Mouse (Mus musculus) MEL-GATA-1-ER (cell line): Measurements from ENCODE around the gene Kif13a.
A peak's percentile ranks its signal among the peaks of the same experiment; 100 is the strongest.

ENCODE experiments used
- DNase-seq: peaks from one replicate; pipeline ENCODE4 v3.0.0-alpha.2; 2012; ENCODE audit warnings: low read depth; ENCODE audit errors: extremely low read depth

Kif13a gene

DNA sequence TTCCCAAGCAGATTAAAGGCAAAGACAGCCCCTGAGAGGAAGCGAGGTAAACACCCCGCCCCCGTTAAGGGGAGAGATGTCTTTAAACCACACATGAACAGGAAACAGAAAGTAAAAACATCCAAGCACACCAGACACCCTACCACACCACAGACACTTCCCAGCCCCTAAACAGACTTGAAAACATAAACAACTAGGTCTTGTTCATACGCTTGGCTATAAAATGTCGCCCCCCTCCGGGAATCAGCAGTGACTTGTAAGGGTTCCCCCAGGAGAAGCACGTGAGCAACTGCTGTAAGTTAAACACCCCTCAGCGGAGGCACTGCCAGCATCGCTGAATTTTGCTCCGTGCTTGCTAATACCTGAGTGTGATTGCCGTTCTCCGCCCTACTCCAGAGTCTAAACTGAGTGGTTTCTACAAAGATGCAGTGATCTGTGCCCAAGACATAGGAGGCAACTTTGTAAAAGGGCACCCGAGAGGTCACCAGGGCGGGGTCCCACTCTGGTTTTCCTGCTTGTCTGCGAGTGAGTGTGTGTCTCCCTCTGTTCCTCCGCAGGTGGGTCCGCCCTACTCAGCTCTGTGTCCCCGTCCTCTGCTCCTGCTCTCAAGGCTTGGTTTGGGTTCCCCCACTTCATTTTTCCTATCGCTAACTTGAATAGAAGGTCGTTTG lies 193.7 kb downstream of the Kif13a start:
- no peak for DNase-seq

DNA sequence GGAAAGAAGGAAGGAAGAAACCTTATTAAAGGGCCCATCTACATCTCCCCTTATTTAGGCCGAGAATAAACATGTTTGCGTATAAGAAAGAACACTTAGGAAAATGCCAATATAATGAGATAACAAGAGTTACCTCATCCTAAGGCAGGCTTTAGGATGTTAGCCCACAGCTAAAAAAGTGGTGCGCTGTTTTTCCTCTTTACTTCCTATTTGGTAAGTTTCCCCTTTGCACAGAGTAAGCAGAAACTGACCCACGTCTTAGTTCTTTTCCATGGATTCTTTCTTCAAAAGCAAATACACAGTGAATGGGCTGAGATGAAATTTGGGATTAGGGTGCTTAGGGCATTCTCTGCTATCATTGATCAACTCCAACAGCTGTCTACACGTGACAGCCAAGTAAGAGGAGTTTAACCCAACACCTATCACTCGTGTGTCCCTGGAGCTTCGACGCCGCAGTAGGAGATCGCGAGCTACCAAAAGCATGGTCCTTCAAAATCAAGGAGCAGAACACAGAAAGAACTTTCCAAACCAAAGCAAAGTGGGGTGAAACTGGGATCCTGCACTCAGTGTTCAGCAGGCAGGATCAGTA lies 194.4 kb downstream of the Kif13a start:
- DNase-seq: no peak

DNA sequence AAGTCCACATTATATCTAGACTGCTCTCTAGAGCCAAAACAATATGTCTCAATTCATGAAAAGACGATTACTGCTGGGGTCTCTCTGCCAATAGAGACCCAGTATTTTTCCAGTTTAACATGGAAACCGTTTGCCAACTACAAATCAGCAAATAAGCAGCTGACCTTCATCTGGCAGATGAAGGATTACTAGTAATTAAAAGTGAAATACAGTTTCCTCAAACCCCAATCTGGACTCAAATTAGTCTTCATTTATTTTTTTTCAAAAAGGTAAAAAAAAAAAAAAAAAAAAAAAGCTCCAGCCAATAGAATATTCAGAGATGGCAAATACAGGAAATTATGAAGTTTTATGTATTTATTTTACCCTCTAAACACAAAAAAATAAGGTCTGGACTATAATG lies 199.7 kb downstream of the Kif13a start:
- no peak for DNase-seq

DNA sequence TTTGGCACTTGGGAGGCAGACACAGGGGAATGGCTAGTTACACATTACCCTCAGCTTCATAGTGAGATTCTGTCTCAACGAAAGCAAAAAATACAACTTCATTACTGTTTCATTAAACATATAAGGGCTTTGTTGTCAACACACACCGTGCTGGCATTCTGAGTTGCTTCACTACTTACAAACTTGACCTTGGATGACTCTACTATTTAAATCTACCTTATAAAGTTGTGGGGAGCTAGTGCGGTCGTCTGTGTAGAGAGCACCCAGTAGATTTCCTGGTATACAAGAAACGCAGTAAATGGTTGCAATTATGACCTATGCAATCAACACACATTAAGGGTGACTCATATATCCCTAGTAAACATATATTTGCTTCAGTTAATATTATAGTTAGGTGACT lies 201.3 kb downstream of the Kif13a start:
- DNase-seq: no peak

DNA sequence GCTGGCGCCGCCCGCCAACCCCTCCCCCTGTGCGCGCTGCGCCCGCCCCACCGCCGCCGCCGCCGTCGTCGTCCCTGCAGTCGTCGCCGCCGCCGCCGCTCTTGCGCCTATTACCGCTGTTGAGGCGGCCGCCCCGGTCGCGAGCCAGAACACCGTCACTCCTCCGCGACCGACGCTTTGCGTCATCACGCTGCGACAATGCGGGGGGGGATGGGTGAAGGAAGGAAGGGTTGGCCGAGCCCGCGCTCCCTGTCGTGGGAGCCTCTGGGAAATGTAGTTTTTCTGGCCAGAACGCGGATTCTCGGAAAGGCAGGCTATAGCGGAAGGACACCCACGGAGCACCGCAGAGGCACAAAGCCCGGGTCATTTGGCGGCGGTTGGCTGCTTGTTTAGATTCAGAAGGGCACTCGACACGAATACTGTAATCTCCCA lies 201.8 kb downstream of the Kif13a start, which contains the start of gene Nup153:
Nup153 (minus strand) TSS at position 104 of the 432 bp plus-strand sequence.
- DNase-seq: peak; percentile 94

DNA sequence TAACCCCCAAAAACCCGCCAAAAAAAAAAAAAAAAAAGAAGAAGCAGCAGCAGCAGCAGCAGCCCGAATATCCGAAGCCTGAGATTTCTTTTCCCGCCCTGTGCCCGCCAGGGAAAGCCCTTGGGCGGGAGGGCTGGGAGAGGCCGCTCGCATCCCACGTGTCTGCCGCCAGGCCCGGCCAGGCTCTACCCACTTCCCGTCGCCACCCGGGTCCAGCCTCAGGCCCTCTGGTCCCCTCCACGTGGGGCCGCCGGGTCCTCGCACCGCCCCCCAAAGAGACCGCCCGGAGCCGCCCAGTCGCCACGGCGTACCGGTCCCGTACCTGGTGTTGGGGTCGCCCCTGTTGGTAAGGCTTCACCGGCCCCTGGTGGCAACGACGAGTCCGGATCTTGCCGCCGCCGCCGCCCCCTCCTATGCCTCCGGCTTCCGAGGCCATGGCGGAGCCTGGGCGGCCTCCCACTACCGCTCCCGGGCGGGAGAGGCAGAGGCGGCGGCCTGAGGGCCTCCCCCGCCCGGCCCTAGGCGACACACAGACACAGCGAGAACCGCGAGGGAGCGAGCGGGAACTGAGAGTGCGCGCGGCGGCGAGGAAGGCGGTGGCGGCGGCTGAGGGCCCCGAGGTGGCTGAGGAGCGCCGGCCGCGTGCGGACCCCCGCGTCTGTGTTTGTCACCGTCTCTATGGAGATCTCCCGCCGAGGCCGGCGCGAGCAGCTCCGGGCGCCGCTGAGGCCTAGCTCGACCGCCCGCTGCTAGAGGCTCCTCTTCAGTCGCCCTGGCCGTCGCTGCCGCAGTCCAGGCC lies 202.4 kb downstream of the Kif13a start:
- DNase-seq: no peak

DNA sequence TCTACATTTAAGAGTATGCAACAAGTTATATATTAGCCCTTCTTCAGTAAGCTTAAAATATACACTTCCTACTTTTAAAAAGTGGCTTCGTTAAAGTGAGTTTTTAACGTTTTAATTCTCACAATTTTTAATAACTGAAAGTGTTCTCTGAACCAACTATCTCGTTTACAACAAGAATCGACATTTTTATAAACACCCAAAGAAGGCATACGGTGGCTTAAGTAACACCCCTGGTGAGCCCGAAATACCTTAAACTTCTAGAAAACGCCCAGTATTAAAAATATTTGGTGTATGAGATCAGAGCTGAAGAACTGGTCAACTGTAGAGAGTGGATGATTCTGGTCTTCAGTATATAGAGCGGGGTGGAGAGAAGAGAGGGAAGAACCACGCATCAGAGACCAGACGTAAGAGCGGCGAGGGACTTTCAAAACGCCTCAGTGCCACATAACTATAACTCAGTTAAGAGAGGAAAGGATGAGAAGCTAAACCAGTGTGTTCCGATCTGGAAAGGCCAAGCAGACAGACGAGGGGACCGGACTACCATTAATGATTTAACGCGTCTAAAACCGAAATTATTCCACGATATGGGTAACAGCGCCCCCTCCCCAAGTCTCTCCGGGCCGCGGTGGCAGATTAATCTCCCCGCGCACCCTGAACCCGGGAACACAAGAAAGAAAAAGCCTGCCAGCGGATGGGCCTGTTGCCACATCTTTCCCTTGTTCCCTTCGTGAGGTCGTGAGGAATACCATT lies 203.2 kb downstream of the Kif13a start:
- DNase-seq: no peak

DNA sequence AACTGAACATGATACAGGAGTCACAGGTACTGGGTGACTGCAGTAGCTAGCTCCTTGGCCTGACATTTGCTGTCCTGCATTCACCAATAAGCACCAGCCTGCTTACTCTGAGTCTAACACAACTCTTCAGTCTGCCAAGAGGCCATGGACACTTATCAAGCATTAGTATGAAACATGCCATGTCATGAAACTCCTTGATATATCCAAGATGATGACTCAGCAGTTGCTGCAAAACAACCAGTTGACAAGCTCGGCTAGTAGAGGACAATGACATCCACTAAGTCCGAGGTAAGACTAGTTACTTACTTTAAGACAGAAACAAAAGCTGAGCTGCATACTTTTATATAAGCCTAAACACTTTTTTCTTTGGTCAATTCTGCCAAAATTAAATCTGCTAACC lies 204.4 kb downstream of the Kif13a start:
- no peak for DNase-seq

DNA sequence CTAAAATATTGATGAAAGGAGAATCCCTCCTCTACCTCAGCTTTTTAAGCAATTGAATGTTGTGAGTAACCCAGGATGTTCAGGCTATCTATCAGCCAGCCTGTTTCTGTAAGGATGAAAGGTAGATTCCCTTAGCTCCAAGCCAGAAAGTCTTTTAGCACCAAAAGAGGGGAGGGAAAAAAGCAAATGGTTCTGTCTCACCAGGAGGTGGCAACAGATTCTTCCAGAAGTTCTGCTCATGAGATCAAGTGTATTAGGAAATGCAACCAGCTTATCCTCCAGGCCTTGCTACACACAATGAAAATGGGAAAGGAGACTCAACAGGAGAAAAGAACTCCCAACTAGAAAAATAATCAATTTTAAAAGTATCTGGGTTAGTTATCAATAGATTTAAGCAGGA lies 205.3 kb downstream of the Kif13a start:
- no peak for DNase-seq

DNA sequence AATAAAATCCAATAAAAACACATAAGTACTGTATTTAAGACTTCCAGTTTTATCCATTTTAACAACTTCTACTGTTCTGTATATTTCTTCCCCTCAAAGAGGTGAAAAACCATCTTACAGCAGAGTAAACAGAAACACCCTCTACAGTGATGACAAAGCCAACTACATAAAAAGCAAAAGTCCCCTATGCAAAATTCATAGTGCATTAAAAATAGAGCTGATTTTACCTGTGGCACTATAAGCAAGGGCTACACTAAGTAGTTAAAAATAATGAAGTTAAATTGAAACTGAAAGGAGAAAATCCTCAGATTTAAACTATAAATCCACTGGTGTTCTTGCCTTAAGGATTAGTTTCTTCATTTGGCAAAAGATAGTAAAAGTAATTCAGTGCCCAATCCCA lies 208.7 kb downstream of the Kif13a start:
- DNase-seq: no peak

DNA sequence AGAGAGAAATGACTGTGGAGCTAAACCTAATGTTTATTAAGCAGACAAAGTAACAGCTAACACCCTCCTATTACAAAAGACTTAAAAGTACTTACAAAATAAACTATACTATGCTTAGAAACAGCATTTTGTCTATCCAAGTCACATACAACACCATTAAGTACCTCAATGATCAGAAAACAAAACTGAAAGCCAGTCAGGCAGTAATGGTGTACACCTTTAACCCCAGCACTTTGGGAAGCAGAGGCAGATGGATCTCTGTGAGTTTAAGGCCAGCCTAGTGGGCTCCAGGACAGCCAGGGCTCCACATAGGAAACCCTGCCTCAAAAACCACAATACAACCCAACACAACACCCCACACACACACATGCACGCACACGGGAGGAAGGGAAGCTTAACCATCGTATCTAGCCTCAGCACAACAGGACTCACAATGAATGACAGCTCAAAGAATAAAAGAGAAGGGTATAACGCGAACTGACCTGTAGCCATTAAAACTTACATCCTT lies 210.7 kb downstream of the Kif13a start:
- DNase-seq: no peak

DNA sequence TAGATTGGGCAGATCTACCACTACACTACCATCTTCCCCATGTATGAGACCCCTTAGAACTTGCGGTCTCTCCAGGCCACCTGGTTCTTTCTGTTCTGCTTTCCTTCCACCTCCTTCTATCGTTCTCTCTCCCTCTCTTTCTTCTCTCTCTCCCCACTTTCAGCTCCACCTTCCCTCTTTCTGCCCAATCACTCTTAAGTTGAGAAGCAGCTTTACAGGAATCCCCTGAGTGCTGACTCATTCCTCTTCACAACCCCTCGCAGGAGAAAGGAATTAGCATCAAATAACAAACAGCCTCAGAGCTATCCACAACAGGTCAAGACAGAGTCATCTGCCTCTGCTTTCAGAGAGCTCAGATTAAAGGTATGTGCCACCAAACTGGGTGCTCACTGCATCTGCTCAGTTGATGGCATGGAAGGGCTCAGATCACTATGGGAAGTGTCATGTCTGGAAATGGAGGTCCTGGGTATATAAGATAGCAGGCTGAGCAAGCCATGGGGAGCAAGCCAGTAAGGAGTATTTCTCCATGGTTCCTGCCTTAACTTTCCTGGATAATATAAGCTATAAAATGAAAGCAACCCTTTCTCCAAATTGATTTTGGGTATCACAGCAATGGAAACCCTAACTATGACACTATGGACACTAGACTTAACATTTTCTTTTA lies 213.6 kb downstream of the Kif13a start:
- no peak for DNase-seq

DNA sequence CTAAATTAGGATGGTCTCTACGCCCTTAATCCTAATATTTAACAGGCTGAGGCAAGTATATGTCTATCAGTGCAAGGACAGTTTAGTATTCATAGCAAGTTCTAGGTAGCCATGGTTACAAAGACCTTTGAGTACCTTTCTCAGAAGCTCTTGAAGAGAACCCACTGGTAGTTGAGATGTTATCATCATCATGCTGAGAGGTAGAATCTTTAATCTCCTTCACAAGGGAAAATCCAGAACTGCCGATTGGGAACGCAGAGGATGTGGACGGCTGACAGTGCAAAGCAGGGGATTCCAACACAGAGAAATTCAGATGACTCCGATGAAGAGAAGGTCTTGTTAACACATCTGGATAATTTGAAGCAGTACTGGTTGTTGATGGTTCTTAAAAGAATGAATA lies 216.2 kb downstream of the Kif13a start:
- DNase-seq: no peak

DNA sequence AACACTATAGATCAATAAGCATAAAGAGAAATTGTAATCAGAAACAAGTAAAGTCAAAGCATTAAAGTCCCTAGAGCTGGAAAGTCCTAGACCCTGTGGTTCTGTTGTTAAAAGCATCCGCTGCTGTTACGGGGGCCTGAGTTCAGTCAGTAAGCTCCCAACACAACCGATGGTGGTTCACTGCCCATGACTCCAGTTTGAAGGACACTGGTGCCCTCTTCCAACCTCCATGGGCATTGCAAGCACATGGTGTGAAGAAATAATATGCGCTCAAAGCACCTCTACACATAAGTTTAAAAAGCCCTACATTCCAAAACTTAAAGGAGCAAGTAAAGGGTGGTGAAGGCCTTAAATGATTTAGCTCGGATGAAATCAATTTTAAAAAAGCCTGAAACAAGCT lies 226.5 kb downstream of the Kif13a start:
- no peak for DNase-seq

DNA sequence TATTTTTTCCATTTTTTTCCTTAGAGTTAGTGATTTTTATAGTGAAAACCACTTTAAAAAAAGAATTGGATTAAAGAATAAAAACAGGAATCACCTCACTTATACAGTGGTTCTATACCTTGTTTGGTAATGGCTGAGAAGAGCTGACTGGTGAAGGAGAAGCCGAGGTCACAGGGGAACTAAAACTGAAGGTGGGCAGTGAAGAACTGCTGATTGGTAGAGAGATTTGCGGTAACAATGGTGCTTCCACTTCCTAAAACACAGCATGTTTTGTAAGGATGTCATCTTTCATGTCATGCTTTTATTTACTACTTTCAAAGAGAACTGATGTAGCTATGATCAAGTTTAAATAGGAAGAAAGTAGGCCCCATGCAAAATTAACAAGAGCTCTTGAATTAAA lies 228.2 kb downstream of the Kif13a start:
- no peak for DNase-seq

DNA sequence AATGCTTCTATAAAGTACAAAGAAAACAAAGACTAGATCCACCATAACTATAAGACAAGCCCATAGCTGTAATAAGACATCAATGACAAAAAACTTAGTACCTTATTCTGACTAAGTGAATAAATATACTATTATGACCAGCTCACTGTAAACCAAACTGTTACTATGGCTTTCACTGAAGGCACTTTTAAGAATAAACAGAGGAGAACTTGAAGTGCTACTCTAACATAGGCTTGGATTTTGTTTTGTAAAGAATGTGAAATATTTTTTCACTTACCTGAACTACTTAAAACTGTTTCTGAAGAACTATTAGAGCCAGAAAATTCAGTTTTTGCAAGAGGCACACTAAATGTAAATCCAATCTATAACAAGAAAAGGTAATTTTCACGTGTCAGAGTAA lies 230.3 kb downstream of the Kif13a start:
- DNase-seq: no peak
